In genomic region chr4:105278571-105279410, GRCm38 (mm10) we compare ENCODE assay signal across 12 mouse cellular contexts.
DNase-seq lines count a peak whose midpoint lies in the region; ATAC-seq and TF ChIP-seq lines count a peak whose summit lies in the region.
"Had no signal": no experiment of that assay in that cellular context is flagged by ENCODE, and none has a peak within 500 bp of the region (broad histone marks: within the 10 kb centered on the region; RNA-seq: fewer than 3 reads in every experiment).

No protein-coding gene starts in this region.

- peak; percentile 55; the same call in 1 of the 2 replicates for TF ChIP-seq POLR2A in heart, adult 2 months (IDR thresholded peaks at IDR 0.05; ENCODE audit: insufficient read depth, low read depth, low read length)

- peak; percentile 64 to 83 for DNase-seq in heart, adult 2 months
- peak; percentile 94 for DNase-seq in fat pad, adult 2 months (ENCODE audit: extremely low read depth, low read depth, low spot score)
- peak; percentile 89 to 92 for DNase-seq in heart, postnatal 10 days
- peak; percentile 24 for DNase-seq in lung, postnatal 0 days (ENCODE audit: low spot score)
- DNase-seq in frontal cortex, postnatal 10 days (ENCODE audit: low spot score in 2 of 2), result no peak
- DNase-seq in liver, postnatal 0 days, result no peak
- DNase-seq: adrenal gland, postnatal 36 days; cerebellum, adult 8-10 months had no signal

- peak overlapping the region; percentile 87 for H3K27ac ChIP-seq in heart, adult 2 months
- H3K27ac ChIP-seq in heart, embryonic 12.5 days (ENCODE audit: poor library complexity, severe bottlenecking), result no peak overlapping the region
- H3K27ac ChIP-seq in lung, postnatal 0 days (ENCODE audit: low read length), result no peak overlapping the region
- no peak overlapping the region for H3K27ac ChIP-seq in liver, embryonic 12.5 days
- no peak overlapping the region for H3K27ac ChIP-seq in liver, postnatal 0 days (ENCODE audit: low read depth)
- H3K27ac ChIP-seq: embryonic facial prominence, embryonic 12.5 days had no signal

- H3K4me2 ChIP-seq in heart, embryonic 12.5 days, result no peak overlapping the region
- no peak overlapping the region for H3K4me2 ChIP-seq in lung, postnatal 0 days (replicated peaks; ENCODE audit: low read depth, low read length)
- no peak overlapping the region for H3K4me2 ChIP-seq in liver, embryonic 12.5 days
- H3K4me2 ChIP-seq in liver, postnatal 0 days (ENCODE audit: low read depth, low read length), result no peak overlapping the region
- H3K4me2 ChIP-seq: embryonic facial prominence, embryonic 12.5 days had no signal

- peaks cover 9% of the 10 kb centered on the region for H3K4me1 ChIP-seq in heart, adult 2 months (ENCODE audit: control insufficient read depth, insufficient read depth, low read length)
- peaks cover 43% of the 10 kb centered on the region for H3K4me1 ChIP-seq in heart, embryonic 12.5 days (replicated peaks)
- H3K4me1 ChIP-seq in lung, postnatal 0 days (ENCODE audit: insufficient read depth, low read depth, low read length), result no peaks in the 10 kb centered on the region; the same call in 1 of the 2 replicates
- H3K4me1 ChIP-seq in liver, embryonic 12.5 days, result peaks cover 17% of the 10 kb centered on the region; the same call in 1 of the 2 replicates
- H3K4me1 ChIP-seq in liver, postnatal 0 days (ENCODE audit: insufficient read depth), result peaks cover 17% of the 10 kb centered on the region

- no peaks in the 10 kb centered on the region for H3K9me3 ChIP-seq in heart, embryonic 12.5 days (replicated peaks)
- no peaks in the 10 kb centered on the region for H3K9me3 ChIP-seq in lung, postnatal 0 days (ENCODE audit: low read length)
- no peaks in the 10 kb centered on the region for H3K9me3 ChIP-seq in liver, embryonic 12.5 days (replicated peaks)
- no peaks in the 10 kb centered on the region for H3K9me3 ChIP-seq in liver, postnatal 0 days (ENCODE audit: low read length)
- H3K9me3 ChIP-seq: embryonic facial prominence, embryonic 12.5 days had no signal

- no peaks in the 10 kb centered on the region for H3K27me3 ChIP-seq in heart, adult 2 months (ENCODE audit: control insufficient read depth, insufficient read depth, low read length)
- 0 out of 2 replicates have a peak, but pooled peaks cover 3% of the 10 kb centered on the region for H3K27me3 ChIP-seq in heart, embryonic 12.5 days (replicated peaks)
- no peaks in the 10 kb centered on the region for H3K27me3 ChIP-seq in lung, postnatal 0 days (replicated peaks; ENCODE audit: insufficient read depth, low read length)
- H3K27me3 ChIP-seq in liver, embryonic 12.5 days (replicated peaks), result no peaks in the 10 kb centered on the region
- H3K27me3 ChIP-seq in liver, postnatal 0 days (ENCODE audit: insufficient read depth, low read length), result no peaks in the 10 kb centered on the region
- H3K27me3 ChIP-seq: embryonic facial prominence, embryonic 12.5 days had no signal

- no peak overlapping the region for H3K9ac ChIP-seq in heart, adult 2 months (ENCODE audit: low read depth, low read length)
- no peak overlapping the region for H3K9ac ChIP-seq in heart, embryonic 12.5 days
- no peak overlapping the region for H3K9ac ChIP-seq in lung, postnatal 0 days (replicated peaks; ENCODE audit: low read depth)
- no peak overlapping the region for H3K9ac ChIP-seq in liver, embryonic 12.5 days
- H3K9ac ChIP-seq in liver, postnatal 0 days (replicated peaks), result no peak overlapping the region
- H3K9ac ChIP-seq: embryonic facial prominence, embryonic 12.5 days had no signal

- H3K79me2 ChIP-seq in heart, adult 2 months (replicated peaks; ENCODE audit: control insufficient read depth, insufficient read depth, low read length), result no peaks in the 10 kb centered on the region

- H3K4me3 ChIP-seq in heart, adult 2 months, result peak overlapping the region; percentile 13; the same call in 1 of the 2 replicates
- H3K4me3 ChIP-seq in heart, embryonic 12.5 days, result no peak overlapping the region
- no peak overlapping the region for H3K4me3 ChIP-seq in lung, postnatal 0 days (ENCODE audit: low read depth, low read length)
- no peak overlapping the region for H3K4me3 ChIP-seq in liver, embryonic 12.5 days
- H3K4me3 ChIP-seq in liver, postnatal 0 days (ENCODE audit: low read depth, low read length), result no peak overlapping the region
- H3K4me3 ChIP-seq: embryonic facial prominence, embryonic 12.5 days had no signal

- TF ChIP-seq CTCF in heart, adult 2 months (IDR thresholded peaks at IDR 0.05), result no peak
- TF ChIP-seq CTCF in lung, postnatal 0 days (IDR thresholded peaks at IDR 0.05), result no peak
- no peak for TF ChIP-seq CTCF in liver, postnatal 0 days (IDR thresholded peaks at IDR 0.05; ENCODE audit: low read depth)

- peak; percentile 96 for TF ChIP-seq EP300 in heart, adult 2 months (IDR thresholded peaks at IDR 0.05; ENCODE audit: insufficient read depth, low read depth, low read length)
- no peak for TF ChIP-seq EP300 in lung, postnatal 0 days (IDR thresholded peaks at IDR 0.05)
- no peak for TF ChIP-seq EP300 in liver, postnatal 0 days (IDR thresholded peaks at IDR 0.05; ENCODE audit: low read depth)

- WGBS in heart, adult 2 months, result 55% methylated on average over 15 of the region's 15 CpGs
- WGBS in heart, embryonic 12.5 days, result 77% methylated on average over 15 of the region's 15 CpGs
- 67% methylated on average over 15 of the region's 15 CpGs for WGBS in lung, postnatal 0 days
- WGBS in liver, embryonic 12.5 days (ENCODE audit: insufficient replicate concordance), result 65% methylated on average over 15 of the region's 15 CpGs
- WGBS in liver, postnatal 0 days (ENCODE audit: insufficient replicate concordance), result 74% methylated on average over 15 of the region's 15 CpGs

- no peak for ATAC-seq in heart, embryonic 12.5 days (ENCODE audit: insufficient number of reproducible peaks, low FRiP score)
- ATAC-seq in lung, postnatal 0 days, result no peak; the same call in 1 of the 2 replicates
- ATAC-seq in liver, embryonic 12.5 days, result no peak
- no peak for ATAC-seq in liver, postnatal 0 days
- ATAC-seq: forebrain, embryonic 16.5 days had no signal

- intact Hi-C loops in heart, adult 2 months (cut with DNase I), result loop anchor here (1.0 to 10.0 kb wide), 2 partner anchors 86 to 906 kb away; no protein-coding TSS in a partner anchor
- intact Hi-C loops in heart, postnatal 10 days (cut with DNase I), result loop anchor here (5.0 kb wide), 1 partner anchor 84 kb away; no protein-coding TSS in a partner anchor

- H3K36me3 ChIP-seq in heart, adult 2 months (ENCODE audit: control insufficient read depth, insufficient read depth, low read length), result no peaks in the 10 kb centered on the region
- H3K36me3 ChIP-seq in heart, embryonic 12.5 days, result no peaks in the 10 kb centered on the region
- no peaks in the 10 kb centered on the region for H3K36me3 ChIP-seq in lung, postnatal 0 days (ENCODE audit: insufficient read depth, low read length)
- no peaks in the 10 kb centered on the region for H3K36me3 ChIP-seq in liver, embryonic 12.5 days
- H3K36me3 ChIP-seq in liver, postnatal 0 days (replicated peaks; ENCODE audit: insufficient read depth, low read length), result no peaks in the 10 kb centered on the region
- H3K36me3 ChIP-seq: embryonic facial prominence, embryonic 12.5 days had no signal

Comparison
In these comparisons a context has a peak if more than half of its experiments do, and no peak if none do; other contexts are left out.
1. DNase-seq: peak in heart, adult 2 months (2 of 2), fat pad, adult 2 months (single experiment), heart, postnatal 10 days (2 of 2) and lung, postnatal 0 days (single experiment); none in frontal cortex, postnatal 10 days (0 of 2) and liver, postnatal 0 days (single experiment).